Mouse (Mus musculus) gastrocnemius, adult 2 months (tissue): ENCODE results near the gene Kcnj10. TPM values are rescaled to one million over a fixed set of nuclear protein-coding genes. Genes with fewer than 3 reads are reported as not detected.

Source experiments
- DNase-seq: peaks from one replicate; pipeline ENCODE4 v3.0.0; 2022
- H3K27ac ChIP-seq: fragments of 200-600 bp; 2 replicates; pipeline ENCODE4 v1.8.1; 2022; ENCODE audit warnings: mild to moderate bottlenecking
- H3K4me3 ChIP-seq: fragments of 200-600 bp; 2 replicates; pipeline ENCODE4 v1.8.1; 2022; ENCODE audit warnings: mild to moderate bottlenecking, moderate library complexity
- CTCF ChIP-seq: fragments of 200-600 bp; IDR thresholded peaks from 2 replicates; pipeline ENCODE4 v1.8.1; 2022; ENCODE audit warnings: antibody characterized with exemption, mild to moderate bottlenecking, moderate library complexity
- intact Hi-C: fragments of 180-260 bp; cut with DNase I; formaldehyde crosslinking; loops from one replicate; pipeline ENCODE4 v1.15.1; 2025
- total RNA-seq, 2 experiments: library from RNA; stranded (reverse); gene quantifications; 2 replicates each; pipeline ENCODE4 v1.2.3; 2021

Gene Kcnj10
- total RNA-seq, 2 experiments from 2014 or later = 0.06 TPM; not detected in 1

- intact Hi-C loops = loop anchor here (5.0 to 10.0 kb wide), 2 partner anchors 294 to 871 kb away; partner anchors contain the start of genes Alyref2, Copa and Ncstn
- H3K4me3 ChIP-seq = peak within 1 kb of the TSS; percentile 91
- peak within 1 kb of the TSS; percentile 93 for H3K27ac ChIP-seq
- peak; percentile 99 for DNase-seq
- no peak for TF ChIP-seq CTCF
Observed at GRCm38 (mm10) chr1:172376198-172376667, 35.2 kb downstream of the Kcnj10 start, which contains the start of gene Pigm. TSS of gene Pigm (plus strand) at chr1:172376546.

GRCm38 (mm10) chr1:172376758-172377458 lies 35.9 kb downstream of the Kcnj10 start:
- TF ChIP-seq CTCF = no peak
- intact Hi-C loops = loop anchor here (5.0 to 10.0 kb wide), 2 partner anchors 295 to 872 kb away; partner anchors contain the start of genes Alyref2, Copa and Ncstn
- DNase-seq = no peak
- H3K4me3 ChIP-seq = peak overlapping the region; percentile 91
- peak overlapping the region; percentile 93 for H3K27ac ChIP-seq

- no peak overlapping the region for H3K4me3 ChIP-seq
- H3K27ac ChIP-seq = no peak overlapping the region
- no peak for TF ChIP-seq CTCF
- intact Hi-C loops = no loop called here
- DNase-seq = no peak
Observed at GRCm38 (mm10) chr1:172380066-172380465, 39.1 kb downstream of the Kcnj10 start.

- H3K4me3 ChIP-seq = no peak overlapping the region
- TF ChIP-seq CTCF = no peak
- intact Hi-C loops = no loop called here
Observed at GRCm38 (mm10) chr1:172382090-172382489, 41.1 kb downstream of the Kcnj10 start.

DNA sequence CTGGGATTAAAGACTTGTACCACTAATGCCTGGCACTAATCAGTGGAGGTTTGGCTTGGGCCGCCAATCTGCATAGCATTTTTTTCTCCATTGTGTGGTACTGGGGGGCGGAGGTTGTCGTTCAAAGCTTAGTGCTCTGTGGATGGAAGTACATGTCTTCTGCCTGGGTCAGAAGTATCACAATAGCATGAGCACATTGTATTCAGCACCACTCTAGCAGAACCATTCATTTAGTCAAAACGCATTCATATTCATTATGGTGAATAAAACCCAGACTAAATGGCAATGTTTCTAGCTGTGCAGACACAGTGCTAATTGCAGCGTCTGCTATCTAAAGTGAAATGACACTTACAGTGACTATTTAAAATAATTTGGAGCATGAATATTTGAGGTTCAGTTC lies 46.2 kb downstream of the Kcnj10 start:
- Histone ChIP-seq H3K4me3 (no peak overlapping the region), H3K27ac (no peak overlapping the region)
- TF ChIP-seq CTCF = no peak
- no peak for DNase-seq
- intact Hi-C loops = no loop called here

More at GRCm38 (mm10) chr1:172382090-172382489, 41.1 kb downstream of the Kcnj10 start:
- H3K27ac ChIP-seq = no peak overlapping the region
- no peak for DNase-seq

GRCm38 (mm10) chr1:172390769-172391168 lies 49.8 kb downstream of the Kcnj10 start:
- Histone ChIP-seq H3K4me3 (no peak overlapping the region), H3K27ac (no peak overlapping the region)
- TF ChIP-seq CTCF = no peak
- intact Hi-C loops = no loop called here
- DNase-seq = no peak

- no peak for TF ChIP-seq CTCF
- Histone ChIP-seq H3K4me3 (no peak overlapping the region), H3K27ac (no peak overlapping the region)
- DNase-seq = no peak
- intact Hi-C loops = no loop called here
Observed at GRCm38 (mm10) chr1:172391807-172392581, 51.0 kb downstream of the Kcnj10 start.

DNA sequence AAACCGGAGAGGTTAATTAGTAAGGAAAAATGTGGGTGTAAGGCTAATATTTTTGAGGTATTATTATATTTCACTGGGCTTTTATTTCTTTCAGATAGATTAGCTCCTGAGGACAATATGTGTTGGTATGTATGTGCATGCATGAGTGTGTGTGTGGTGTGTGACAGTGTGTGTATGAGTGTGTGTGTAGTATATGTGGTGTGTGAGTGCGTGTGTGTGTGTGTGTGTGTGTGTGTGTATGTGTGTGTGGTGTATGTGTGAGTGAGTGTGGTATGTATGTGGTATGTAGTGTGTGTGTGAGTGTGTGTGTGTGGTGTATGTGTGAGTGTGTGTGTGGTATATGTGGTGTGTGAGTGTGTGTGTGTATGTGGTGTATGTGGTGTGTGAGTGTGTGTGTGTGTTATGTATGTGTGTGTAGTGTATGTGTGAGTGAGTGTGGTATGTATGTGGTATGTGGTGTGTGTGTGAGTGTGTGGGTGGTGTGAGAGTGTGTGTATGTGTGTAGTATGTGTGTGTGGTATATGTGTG lies 51.7 kb downstream of the Kcnj10 start:
- intact Hi-C loops = no loop called here
- no peak overlapping the region for H3K4me3 ChIP-seq
- no peak for DNase-seq
- no peak overlapping the region for H3K27ac ChIP-seq
- TF ChIP-seq CTCF = no peak

DNA sequence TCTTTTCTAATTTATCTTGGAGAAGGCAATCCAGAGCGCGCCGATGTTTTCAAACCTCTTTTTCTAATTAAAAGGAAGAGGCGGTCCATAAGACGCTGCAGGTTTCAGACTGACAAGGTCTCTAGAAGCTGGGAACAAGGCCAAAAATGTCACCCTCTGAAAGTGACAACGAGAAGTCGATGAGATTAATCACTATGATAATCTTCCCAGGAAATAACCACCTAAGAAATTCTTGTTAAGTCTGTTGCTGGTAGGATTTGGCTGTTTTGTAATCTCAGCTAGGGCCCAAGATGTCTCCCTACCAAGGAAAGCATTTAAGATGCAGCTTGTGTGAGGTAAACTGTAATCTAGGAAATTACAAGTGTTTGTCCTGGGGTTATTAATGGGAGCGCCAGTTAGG lies 52.7 kb downstream of the Kcnj10 start:
- intact Hi-C loops = no loop called here
- Histone ChIP-seq H3K27ac (no peak overlapping the region), H3K4me3 (no peak overlapping the region)
- DNase-seq = no peak
- TF ChIP-seq CTCF = no peak

GRCm38 (mm10) chr1:172396996-172397752 lies 56.2 kb downstream of the Kcnj10 start:
- no peak for DNase-seq
- intact Hi-C loops = no loop called here
- no peak for TF ChIP-seq CTCF

DNA sequence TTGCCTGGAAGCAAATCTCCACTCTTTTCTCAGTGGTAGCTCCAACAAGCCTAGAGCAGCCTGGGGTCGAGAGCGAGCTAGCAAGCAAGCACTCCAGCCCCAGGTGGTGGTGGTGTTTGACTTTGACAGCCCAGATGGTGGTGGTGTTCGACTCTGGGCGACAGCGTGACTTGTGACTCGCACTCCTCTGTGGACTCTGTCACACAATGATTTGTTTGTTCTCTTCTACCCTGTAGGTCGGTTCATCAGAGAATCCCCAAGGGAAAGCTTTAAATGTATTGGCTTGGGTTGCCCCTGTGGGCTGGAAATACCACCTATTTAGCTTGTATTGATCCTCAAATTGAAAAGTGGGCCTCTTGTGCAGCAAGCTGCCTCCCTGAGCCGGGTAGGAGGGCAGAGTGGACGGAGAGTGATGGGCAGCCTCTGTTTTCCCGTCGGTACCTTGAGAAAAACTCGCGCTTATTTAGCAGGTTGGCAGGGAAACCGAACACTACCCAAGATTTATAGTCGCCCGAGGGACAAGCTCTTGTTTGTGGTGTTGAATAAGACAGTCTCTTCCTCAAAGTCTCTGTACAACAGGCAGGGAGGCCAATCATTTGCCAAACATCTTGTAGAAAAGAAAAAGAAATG lies 65.2 kb downstream of the Kcnj10 start:
- intact Hi-C loops = loop anchor here (5.0 kb wide), 1 partner anchor 226 kb away; the partner anchor contains the start of gene Dusp23
- DNase-seq = no peak
- TF ChIP-seq CTCF = no peak
- Histone ChIP-seq H3K27ac (no peak overlapping the region), H3K4me3 (no peak overlapping the region)

More at GRCm38 (mm10) chr1:172396996-172397752, 56.2 kb downstream of the Kcnj10 start:
- Histone ChIP-seq H3K4me3 (no peak overlapping the region), H3K27ac (no peak overlapping the region)
